Mouse (Mus musculus): ENCODE results near the gene P2rx7. TPM values are rescaled to one million over a fixed set of nuclear protein-coding genes. Genes with fewer than 3 reads are reported as not detected.

Gene P2rx7
- polyA plus RNA-seq, 1 experiment from 2014 or later = 1.8 TPM

- Histone ChIP-seq H3K27ac (peak within 1 kb of the TSS; percentile 68), H3K9ac (peak within 1 kb of the TSS; percentile 76), H3K4me1 (peaks cover 15% of the 10 kb centered on the region), H3K36me3 (no peaks in the 10 kb centered on the region), H3K27me3 (no peaks in the 10 kb centered on the region), H3K4me2 (peak within 1 kb of the TSS; percentile 87), H3K9me3 (no peaks in the 10 kb centered on the region), H3K4me3 (peak within 1 kb of the TSS; percentile 74)
- ATAC-seq (ENCODE audit: insufficient number of reproducible peaks, insufficient read depth, low FRiP score, low TSS enrichment, low read depth) = peak; percentile 72
- under 1% methylated on average over 66 of the region's 66 CpGs for WGBS
These were observed 63.8 kb downstream of the P2rx7 start, which contains the start of gene P2rx4 for GRCm38 (mm10) chr5:122707276-122708181. Gene P2rx4, plus strand, starts transcription at chr5:122707544.

GRCm38 (mm10) chr5:122708819-122709218, 65.1 kb downstream of the P2rx7 start:
- 59% methylated on average over 6 of the region's 6 CpGs for WGBS
- H3K27me3 ChIP-seq = no peaks in the 10 kb centered on the region
- no peaks in the 10 kb centered on the region for H3K36me3 ChIP-seq
- no peak overlapping the region for H3K9ac ChIP-seq
- H3K4me3 ChIP-seq = no peak overlapping the region
- H3K9me3 ChIP-seq = no peaks in the 10 kb centered on the region
- H3K4me1 ChIP-seq = peaks cover 15% of the 10 kb centered on the region
- no peak for ATAC-seq (ENCODE audit: insufficient number of reproducible peaks, insufficient read depth, low FRiP score, low TSS enrichment, low read depth)
- no peak overlapping the region for H3K4me2 ChIP-seq
- H3K27ac ChIP-seq = no peak overlapping the region

GRCm38 (mm10) chr5:122715723-122716122, 72.0 kb downstream of the P2rx7 start:
- WGBS = 84% methylated on average over 1 of the region's 1 CpGs
- ATAC-seq (ENCODE audit: insufficient number of reproducible peaks, insufficient read depth, low FRiP score, low TSS enrichment, low read depth) = no peak
- Histone ChIP-seq H3K36me3 (no peaks in the 10 kb centered on the region), H3K4me1 (no peaks in the 10 kb centered on the region), H3K4me2 (no peak overlapping the region), H3K27ac (no peak overlapping the region), H3K9me3 (no peaks in the 10 kb centered on the region), H3K9ac (no peak overlapping the region), H3K27me3 (no peaks in the 10 kb centered on the region), H3K4me3 (no peak overlapping the region)

GRCm38 (mm10) chr5:122716793-122717192, 73.1 kb downstream of the P2rx7 start:
- Histone ChIP-seq H3K4me1 (no peaks in the 10 kb centered on the region), H3K4me3 (no peak overlapping the region), H3K27ac (no peak overlapping the region), H3K36me3 (no peaks in the 10 kb centered on the region), H3K27me3 (no peaks in the 10 kb centered on the region), H3K9me3 (no peaks in the 10 kb centered on the region), H3K4me2 (no peak overlapping the region), H3K9ac (no peak overlapping the region)
- 94% methylated on average over 2 of the region's 2 CpGs for WGBS
- no peak for ATAC-seq (ENCODE audit: insufficient number of reproducible peaks, insufficient read depth, low FRiP score, low TSS enrichment, low read depth)

DNA sequence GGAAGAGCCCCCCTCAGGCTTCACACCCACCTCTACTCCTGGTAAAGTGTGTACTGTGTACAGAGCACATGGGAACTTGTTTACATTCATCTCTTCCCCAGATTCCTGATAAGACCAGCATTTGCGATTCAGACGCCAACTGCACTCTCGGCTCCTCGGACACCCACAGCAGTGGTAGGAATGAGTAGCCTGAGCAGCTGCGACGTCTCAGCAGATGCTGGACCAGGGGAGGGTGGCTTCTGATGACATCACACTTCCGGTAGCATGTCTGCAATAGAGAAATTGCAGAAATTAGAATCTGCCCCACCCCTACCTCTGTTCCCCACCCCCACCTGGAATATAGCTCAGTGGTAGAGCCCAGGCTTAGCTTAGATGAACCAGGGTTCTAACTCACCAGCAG, 74.7 kb downstream of the P2rx7 start:
- no peak overlapping the region for H3K4me2 ChIP-seq
- H3K27me3 ChIP-seq = no peaks in the 10 kb centered on the region
- WGBS = 75% methylated on average over 7 of the region's 7 CpGs
- no peak; the same call in 1 of the 2 replicates for ATAC-seq (ENCODE audit: insufficient number of reproducible peaks, insufficient read depth, low FRiP score, low TSS enrichment, low read depth)
- no peak overlapping the region for H3K27ac ChIP-seq
- H3K9ac ChIP-seq = no peak overlapping the region
- no peaks in the 10 kb centered on the region for H3K9me3 ChIP-seq
- no peaks in the 10 kb centered on the region for H3K4me1 ChIP-seq
- H3K36me3 ChIP-seq = no peaks in the 10 kb centered on the region
- no peak overlapping the region for H3K4me3 ChIP-seq

DNA sequence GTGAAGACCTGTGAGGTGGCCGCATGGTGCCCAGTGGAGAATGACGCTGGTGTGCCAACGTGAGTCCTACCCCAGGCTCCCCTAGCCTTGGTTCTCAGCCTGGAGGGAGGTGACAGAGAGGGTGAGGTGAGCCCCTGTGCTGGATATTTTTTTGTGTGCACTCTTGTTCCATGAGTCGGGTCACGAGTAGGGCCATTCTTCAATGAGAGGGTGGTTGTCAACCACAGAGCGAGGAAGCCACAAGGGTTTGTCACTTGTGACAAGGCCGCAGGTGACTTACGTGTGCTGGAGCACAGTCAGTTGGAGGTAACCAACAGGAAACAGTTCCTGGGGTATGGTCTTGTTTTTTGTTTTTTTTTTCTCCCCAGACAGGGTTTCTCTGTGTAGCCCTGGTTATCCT, 75.5 kb downstream of the P2rx7 start:
- Histone ChIP-seq H3K4me3 (no peak overlapping the region), H3K27ac (no peak overlapping the region), H3K27me3 (no peaks in the 10 kb centered on the region), H3K4me1 (no peaks in the 10 kb centered on the region), H3K36me3 (no peaks in the 10 kb centered on the region), H3K9me3 (no peaks in the 10 kb centered on the region), H3K9ac (no peak overlapping the region), H3K4me2 (no peak overlapping the region)
- 93% methylated on average over 8 of the region's 8 CpGs for WGBS
- ATAC-seq (ENCODE audit: insufficient number of reproducible peaks, insufficient read depth, low FRiP score, low TSS enrichment, low read depth) = no peak

DNA sequence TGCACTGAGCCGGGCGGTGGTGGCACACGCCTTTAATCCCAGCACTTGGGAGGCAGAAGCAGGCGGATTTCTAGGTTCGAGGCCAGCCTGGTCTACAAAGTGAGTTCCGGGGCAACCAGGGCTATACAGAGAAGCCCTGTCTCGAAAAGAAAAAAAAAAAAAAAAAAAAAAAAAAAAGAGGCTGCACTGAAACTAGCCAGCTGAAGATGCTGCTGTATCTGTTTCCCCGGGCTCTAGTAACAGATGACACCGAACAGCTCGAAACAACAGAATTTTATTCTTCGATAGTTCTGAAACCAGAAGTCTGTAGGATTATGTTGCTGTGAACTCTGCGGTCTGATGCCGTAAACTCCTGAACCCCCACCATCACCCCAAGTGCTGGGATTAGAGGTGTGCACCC, 81.7 kb downstream of the P2rx7 start:
- Histone ChIP-seq H3K4me3 (no peak overlapping the region), H3K27ac (no peak overlapping the region)
- ATAC-seq (ENCODE audit: insufficient number of reproducible peaks, insufficient read depth, low FRiP score, low TSS enrichment, low read depth) = no peak

DNA sequence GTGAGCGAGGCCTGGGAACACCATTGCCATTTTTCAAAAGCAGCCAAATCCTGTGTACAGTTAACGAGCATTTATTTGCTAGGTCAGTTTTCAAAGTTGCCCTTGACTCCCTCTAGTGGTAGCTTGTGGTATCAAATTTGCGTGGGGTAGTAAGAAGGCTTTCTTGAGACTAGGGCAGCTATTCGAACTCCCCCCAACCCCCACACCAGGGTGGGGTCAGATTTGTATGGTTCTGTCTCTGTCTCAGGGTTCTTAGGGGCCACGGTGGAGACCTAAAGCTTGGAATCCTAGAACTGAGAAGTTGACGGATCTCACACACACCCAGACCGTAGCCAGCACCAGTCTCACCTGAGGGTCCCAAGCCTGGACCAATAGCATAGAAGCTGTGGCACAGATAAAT, 82.4 kb downstream of the P2rx7 start:
- Histone ChIP-seq H3K4me3 (no peak overlapping the region), H3K4me2 (no peak overlapping the region), H3K36me3 (0 out of 2 replicates have a peak, but pooled peaks cover 10% of the 10 kb centered on the region), H3K9me3 (no peaks in the 10 kb centered on the region), H3K27ac (no peak overlapping the region), H3K27me3 (no peaks in the 10 kb centered on the region), H3K9ac (no peak overlapping the region), H3K4me1 (peaks cover 5% of the 10 kb centered on the region)
- 22% methylated on average over 7 of the region's 7 CpGs for WGBS
- ATAC-seq (ENCODE audit: insufficient number of reproducible peaks, insufficient read depth, low FRiP score, low TSS enrichment, low read depth) = no peak

More for the DNA sequence above, 81.7 kb downstream of the P2rx7 start:
- no peaks in the 10 kb centered on the region for H3K27me3 ChIP-seq
- H3K9me3 ChIP-seq = no peaks in the 10 kb centered on the region
- 90% methylated on average over 13 of the region's 13 CpGs for WGBS
- H3K36me3 ChIP-seq = 0 out of 2 replicates have a peak, but pooled peaks cover 10% of the 10 kb centered on the region
- no peak overlapping the region for H3K4me2 ChIP-seq
- H3K4me1 ChIP-seq = peaks cover 5% of the 10 kb centered on the region
- no peak overlapping the region for H3K9ac ChIP-seq

- H3K4me2 ChIP-seq = no peak overlapping the region
- H3K27ac ChIP-seq = no peak overlapping the region
- H3K27me3 ChIP-seq = no peaks in the 10 kb centered on the region
- no peak overlapping the region for H3K4me3 ChIP-seq
- no peak for ATAC-seq (ENCODE audit: insufficient number of reproducible peaks, insufficient read depth, low FRiP score, low TSS enrichment, low read depth)
- no peaks in the 10 kb centered on the region for H3K9me3 ChIP-seq
- H3K4me1 ChIP-seq = peaks cover 9% of the 10 kb centered on the region
- H3K36me3 ChIP-seq = 0 out of 2 replicates have a peak, but pooled peaks cover 10% of the 10 kb centered on the region
- no peak overlapping the region for H3K9ac ChIP-seq
- WGBS = 73% methylated on average over 5 of the region's 5 CpGs
These were observed 82.9 kb downstream of the P2rx7 start for GRCm38 (mm10) chr5:122726595-122726994.

DNA sequence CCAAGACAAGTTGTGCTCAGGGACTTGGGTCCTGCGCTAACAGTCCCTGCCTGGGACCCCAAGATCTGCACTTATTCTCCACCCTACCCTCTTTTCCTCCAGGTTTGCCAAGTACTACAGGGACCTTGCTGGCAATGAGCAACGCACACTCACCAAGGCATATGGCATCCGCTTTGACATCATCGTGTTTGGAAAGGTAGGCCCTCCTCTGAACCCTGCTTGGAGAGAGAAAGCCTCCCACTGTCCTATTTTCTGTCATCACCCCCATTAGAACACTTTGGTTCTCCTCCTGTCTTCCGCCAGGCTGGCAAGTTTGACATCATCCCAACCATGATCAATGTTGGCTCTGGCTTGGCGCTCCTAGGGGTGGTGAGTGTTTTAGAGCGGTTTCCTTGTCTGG, 83.4 kb downstream of the P2rx7 start:
- Histone ChIP-seq H3K4me1 (peaks cover 14% of the 10 kb centered on the region), H3K36me3 (0 out of 2 replicates have a peak, but pooled peaks cover 10% of the 10 kb centered on the region), H3K9me3 (no peaks in the 10 kb centered on the region), H3K27ac (no peak overlapping the region), H3K4me2 (no peak overlapping the region), H3K4me3 (no peak overlapping the region), H3K27me3 (no peaks in the 10 kb centered on the region), H3K9ac (no peak overlapping the region)
- WGBS = 90% methylated on average over 7 of the region's 7 CpGs
- ATAC-seq (ENCODE audit: insufficient number of reproducible peaks, insufficient read depth, low FRiP score, low TSS enrichment, low read depth) = no peak

DNA sequence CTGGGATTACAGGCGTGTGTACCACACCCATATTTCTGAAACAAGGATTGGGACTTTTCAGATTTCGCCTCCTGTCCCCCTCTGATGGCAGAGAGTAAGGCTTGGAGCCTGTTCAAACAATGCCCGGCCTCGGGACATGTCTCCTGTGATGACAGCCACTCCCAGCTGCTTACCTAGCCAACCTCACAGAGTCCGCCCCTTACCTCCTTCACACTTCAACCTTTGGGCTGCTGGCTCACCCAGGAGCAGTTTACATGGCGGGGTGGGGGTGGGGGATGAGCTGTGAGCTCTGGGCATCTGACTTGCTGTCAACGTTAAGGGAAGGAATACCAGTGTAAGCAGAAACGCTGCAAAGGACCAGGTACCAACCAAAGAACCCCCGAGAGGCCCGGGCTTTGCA, 87.1 kb downstream of the P2rx7 start:
- Histone ChIP-seq H3K4me2 (no peak overlapping the region), H3K27ac (no peak overlapping the region; the same call in 1 of the 2 replicates), H3K27me3 (no peaks in the 10 kb centered on the region), H3K4me3 (no peak overlapping the region), H3K9me3 (no peaks in the 10 kb centered on the region), H3K36me3 (peaks cover 12% of the 10 kb centered on the region; the same call in 1 of the 2 replicates), H3K9ac (no peak overlapping the region), H3K4me1 (peaks cover 32% of the 10 kb centered on the region)
- no peak for ATAC-seq (ENCODE audit: insufficient number of reproducible peaks, insufficient read depth, low FRiP score, low TSS enrichment, low read depth)
- 80% methylated on average over 10 of the region's 10 CpGs for WGBS

DNA sequence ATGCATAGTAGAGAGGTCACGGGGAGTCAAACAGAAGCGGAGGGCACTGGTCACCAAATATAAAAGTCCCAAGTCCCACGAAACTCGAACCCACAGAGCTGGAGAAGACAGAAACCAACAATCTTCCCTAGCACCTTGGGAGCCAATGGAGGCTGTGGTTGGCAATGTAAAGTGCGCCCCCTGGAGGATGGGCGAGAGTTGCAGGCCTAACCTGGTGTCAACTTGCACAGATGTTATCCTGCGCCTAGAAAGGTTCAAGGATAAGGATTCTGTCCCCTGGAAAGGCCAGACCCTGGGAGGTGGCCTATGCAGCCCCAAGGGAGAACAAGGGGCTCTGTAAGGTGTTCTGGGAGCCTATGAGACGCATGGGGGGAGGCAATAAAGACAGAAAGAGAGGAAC, 87.6 kb downstream of the P2rx7 start:
- no peak for ATAC-seq (ENCODE audit: insufficient number of reproducible peaks, insufficient read depth, low FRiP score, low TSS enrichment, low read depth)
- H3K9ac ChIP-seq = 0 out of 2 replicates have a peak overlapping the region, but pooled peaks have one; percentile 46

More for the DNA sequence above, 87.6 kb downstream of the P2rx7 start:
- H3K4me1 ChIP-seq = peaks cover 29% of the 10 kb centered on the region
- H3K4me3 ChIP-seq = no peak overlapping the region
- 0 out of 2 replicates have a peak overlapping the region, but pooled peaks have one; percentile 42 for H3K4me2 ChIP-seq
- no peaks in the 10 kb centered on the region for H3K9me3 ChIP-seq
- peak overlapping the region; percentile 83 for H3K27ac ChIP-seq
- H3K36me3 ChIP-seq = peaks cover 16% of the 10 kb centered on the region
- 68% methylated on average over 8 of the region's 8 CpGs for WGBS
- H3K27me3 ChIP-seq = no peaks in the 10 kb centered on the region
